Mouse (Mus musculus): ENCODE data around the gene Atrnl1. TPM values are rescaled to one million over a fixed set of nuclear protein-coding genes. Genes with fewer than 3 reads are reported as not detected.
A peak's percentile ranks its signal among the peaks of the same experiment; 100 is the strongest.
"Not testable (repeated sequence)": the region's sequence is repeated elsewhere in the genome, so short reads cannot be mapped to it uniquely, and the experiment has no call there.

The Atrnl1 gene
- total RNA-seq, 2 experiments from 2014 or later, result 4.4 to 5.0 TPM

GRCm38 (mm10) chr19:57961738-57962640 is 351.2 kb downstream of the Atrnl1 start:
- no peak for DNase-seq (ENCODE audit: low spot score)

GRCm38 (mm10) chr19:57963874-57964273 is 353.0 kb downstream of the Atrnl1 start:
- no peak for DNase-seq (ENCODE audit: low spot score)

GRCm38 (mm10) chr19:57969766-57970165 is 358.9 kb downstream of the Atrnl1 start:
- DNase-seq (ENCODE audit: low spot score), result no peak

GRCm38 (mm10) chr19:57970342-57970895 is 359.6 kb downstream of the Atrnl1 start:
- no peak for DNase-seq (ENCODE audit: low spot score)

GRCm38 (mm10) chr19:57975201-57975600 is 364.4 kb downstream of the Atrnl1 start:
- DNase-seq (ENCODE audit: low spot score), result no peak

- DNase-seq (ENCODE audit: low spot score), result no peak
These were observed 375.4 kb downstream of the Atrnl1 start for GRCm38 (mm10) chr19:57985918-57986900.

- DNase-seq (ENCODE audit: low spot score), result no peak
These were observed 377.0 kb downstream of the Atrnl1 start for GRCm38 (mm10) chr19:57987696-57988393.

- DNase-seq (ENCODE audit: low spot score), result no peak
These were observed 377.8 kb downstream of the Atrnl1 start for GRCm38 (mm10) chr19:57988559-57989093.

GRCm38 (mm10) chr19:57991099-57991760 is 380.4 kb downstream of the Atrnl1 start:
- DNase-seq (ENCODE audit: low spot score), result no peak

- not testable (repeated sequence) for DNase-seq (ENCODE audit: low spot score)
These were observed 383.5 kb downstream of the Atrnl1 start for GRCm38 (mm10) chr19:57994174-57994833.

- no peak for DNase-seq (ENCODE audit: low spot score)
These were observed 384.2 kb downstream of the Atrnl1 start for GRCm38 (mm10) chr19:57995015-57995414.

GRCm38 (mm10) chr19:57997961-57998360 is 387.1 kb downstream of the Atrnl1 start:
- no peak for DNase-seq (ENCODE audit: low spot score)

- DNase-seq (ENCODE audit: low spot score), result no peak
These were observed 400.8 kb downstream of the Atrnl1 start for GRCm38 (mm10) chr19:58011636-58012035.

- peak; percentile 8 for DNase-seq (ENCODE audit: low spot score)
These were observed 404.9 kb downstream of the Atrnl1 start for GRCm38 (mm10) chr19:58015741-58016140.

GRCm38 (mm10) chr19:58016561-58017453 is 406.0 kb downstream of the Atrnl1 start:
- DNase-seq (ENCODE audit: low spot score), result peak; percentile 75

- no peak for DNase-seq (ENCODE audit: low spot score)
These were observed 406.6 kb downstream of the Atrnl1 start for GRCm38 (mm10) chr19:58017468-58017867.

GRCm38 (mm10) chr19:58018698-58019097 is 407.9 kb downstream of the Atrnl1 start:
- DNase-seq (ENCODE audit: low spot score), result no peak

- no peak for DNase-seq (ENCODE audit: low spot score)
These were observed 410.9 kb downstream of the Atrnl1 start for GRCm38 (mm10) chr19:58021514-58022284.

Measured in gastrocnemius, adult 18-20 months (tissue).